Mouse (Mus musculus): ENCODE data around the gene Eif2s2. TPM values are rescaled to one million over a fixed set of nuclear protein-coding genes. Genes with fewer than 3 reads are reported as not detected.

Eif2s2 gene
- polyA plus RNA-seq, 1 experiment from 2014 or later = 183 TPM

GRCm38 (mm10) chr2:154834149-154834865 lies 58.4 kb downstream of the Eif2s2 start:
- DNase-seq (ENCODE audit: low spot score) (no peak), ATAC-seq (replicated peaks; ENCODE audit: insufficient number of reproducible peaks, low FRiP score, low TSS enrichment, low read depth) (no peak)
- H3K27me3 ChIP-seq (ENCODE audit: control insufficient read depth, insufficient read depth, low read length) = no peaks in the 10 kb centered on the region
- no peaks in the 10 kb centered on the region for H3K9me3 ChIP-seq (replicated peaks; ENCODE audit: control insufficient read depth, low read length)
- no peaks in the 10 kb centered on the region for H3K36me3 ChIP-seq (replicated peaks; ENCODE audit: control insufficient read depth, insufficient read depth, low read depth, low read length)
- no peak overlapping the region for H3K4me3 ChIP-seq (ENCODE audit: low read depth, low read length)
- no peak overlapping the region for H3K27ac ChIP-seq (replicated peaks; ENCODE audit: low read depth, low read length)
- WGBS = 98% methylated on average over 6 of the region's 6 CpGs
- H3K4me1 ChIP-seq (ENCODE audit: control insufficient read depth, insufficient read depth, low read length) = no peaks in the 10 kb centered on the region
- H3K4me2 ChIP-seq (ENCODE audit: low read depth, low read length) = no peak overlapping the region
- H3K9ac ChIP-seq (replicated peaks; ENCODE audit: low read length) = no peak overlapping the region

- no peaks in the 10 kb centered on the region for H3K4me1 ChIP-seq (ENCODE audit: control insufficient read depth, insufficient read depth, low read length)
- H3K9ac ChIP-seq (replicated peaks; ENCODE audit: low read length) = no peak overlapping the region
- ATAC-seq (replicated peaks; ENCODE audit: insufficient number of reproducible peaks, low FRiP score, low TSS enrichment, low read depth) (no peak), DNase-seq (ENCODE audit: low spot score) (no peak)
- no peaks in the 10 kb centered on the region for H3K9me3 ChIP-seq (replicated peaks; ENCODE audit: control insufficient read depth, low read length)
- H3K27me3 ChIP-seq (ENCODE audit: control insufficient read depth, insufficient read depth, low read length) = no peaks in the 10 kb centered on the region
- H3K36me3 ChIP-seq (replicated peaks; ENCODE audit: control insufficient read depth, insufficient read depth, low read depth, low read length) = no peaks in the 10 kb centered on the region
- 84% methylated on average over 4 of the region's 4 CpGs for WGBS
- H3K27ac ChIP-seq (replicated peaks; ENCODE audit: low read depth, low read length) = no peak overlapping the region
- no peak overlapping the region for H3K4me2 ChIP-seq (ENCODE audit: low read depth, low read length)
- H3K4me3 ChIP-seq (ENCODE audit: low read depth, low read length) = no peak overlapping the region
Measured at GRCm38 (mm10) chr2:154832471-154832870, 60.3 kb downstream of the Eif2s2 start.

- Histone ChIP-seq H3K4me1 (ENCODE audit: control insufficient read depth, insufficient read depth, low read length) (no peaks in the 10 kb centered on the region), H3K4me3 (ENCODE audit: low read depth, low read length) (no peak overlapping the region), H3K9ac (replicated peaks; ENCODE audit: low read length) (no peak overlapping the region), H3K27ac (replicated peaks; ENCODE audit: low read depth, low read length) (no peak overlapping the region), H3K4me2 (ENCODE audit: low read depth, low read length) (no peak overlapping the region), H3K9me3 (replicated peaks; ENCODE audit: control insufficient read depth, low read length) (no peaks in the 10 kb centered on the region), H3K36me3 (replicated peaks; ENCODE audit: control insufficient read depth, insufficient read depth, low read depth, low read length) (no peaks in the 10 kb centered on the region), H3K27me3 (ENCODE audit: control insufficient read depth, insufficient read depth, low read length) (no peaks in the 10 kb centered on the region)
- ATAC-seq (replicated peaks; ENCODE audit: insufficient number of reproducible peaks, low FRiP score, low TSS enrichment, low read depth) (no peak), DNase-seq (ENCODE audit: low spot score) (no peak)
- 65% methylated on average over 4 of the region's 4 CpGs for WGBS
Measured at GRCm38 (mm10) chr2:154827521-154827920, 65.2 kb downstream of the Eif2s2 start.

- no peaks in the 10 kb centered on the region for H3K4me1 ChIP-seq (ENCODE audit: control insufficient read depth, insufficient read depth, low read length)
- WGBS = 72% methylated on average over 1 of the region's 1 CpGs
- ATAC-seq (replicated peaks; ENCODE audit: insufficient number of reproducible peaks, low FRiP score, low TSS enrichment, low read depth) (no peak), DNase-seq (ENCODE audit: low spot score) (no peak)
- no peak overlapping the region for H3K4me2 ChIP-seq (ENCODE audit: low read depth, low read length)
- no peak overlapping the region for H3K9ac ChIP-seq (replicated peaks; ENCODE audit: low read length)
- no peak overlapping the region for H3K27ac ChIP-seq (replicated peaks; ENCODE audit: low read depth, low read length)
- no peaks in the 10 kb centered on the region for H3K27me3 ChIP-seq (ENCODE audit: control insufficient read depth, insufficient read depth, low read length)
- H3K9me3 ChIP-seq (replicated peaks; ENCODE audit: control insufficient read depth, low read length) = no peaks in the 10 kb centered on the region
- H3K36me3 ChIP-seq (replicated peaks; ENCODE audit: control insufficient read depth, insufficient read depth, low read depth, low read length) = no peaks in the 10 kb centered on the region
- H3K4me3 ChIP-seq (ENCODE audit: low read depth, low read length) = no peak overlapping the region
Measured at GRCm38 (mm10) chr2:154826054-154826538, 66.6 kb downstream of the Eif2s2 start.

Other genes with a start within 250 kb of the Eif2s2 start
- 14.0 and 14.8 TPM in 2 replicates for gene Chmp4b, start 241.2 kb downstream of the Eif2s2 start, polyA plus RNA-seq (2014; fragmentation: Nextera tagmentation; extraction: Ambion mirVana)
- gene Gm14214, start 122.9 kb downstream of the Eif2s2 start, polyA plus RNA-seq (2014; fragmentation: Nextera tagmentation; extraction: Ambion mirVana) = not detected in 2 replicates
- 67.2 and 80.0 TPM in 2 replicates for gene Raly, start 101.8 kb downstream of the Eif2s2 start, polyA plus RNA-seq (2014; fragmentation: Nextera tagmentation; extraction: Ambion mirVana)
- gene a, start 101.5 kb downstream of the Eif2s2 start, polyA plus RNA-seq (2014; fragmentation: Nextera tagmentation; extraction: Ambion mirVana) = 3.3 and 4.4 TPM in 2 replicates
- gene Gm14226, start 125.3 kb upstream of the Eif2s2 start, polyA plus RNA-seq (2014; fragmentation: Nextera tagmentation; extraction: Ambion mirVana) = 3.5 and 3.7 TPM in 2 replicates
- 97.6 and 100.0 TPM in 2 replicates for gene Ahcy, start 181.6 kb upstream of the Eif2s2 start, polyA plus RNA-seq (2014; fragmentation: Nextera tagmentation; extraction: Ambion mirVana)
- gene Itch, start 240.6 kb upstream of the Eif2s2 start, polyA plus RNA-seq (2014; fragmentation: Nextera tagmentation; extraction: Ambion mirVana) = 51.1 and 55.7 TPM in 2 replicates